Mouse (Mus musculus): ENCODE results near the gene Prkd3.

- TF ChIP-seq POLR2A (IDR thresholded peaks at IDR 0.05; ENCODE audit: borderline replicate concordance, extremely low read depth, low read depth, low read length) (no peak), CTCF (IDR thresholded peaks at IDR 0.05; ENCODE audit: insufficient read depth, low read length) (no peak)
Observed at GRCm38 (mm10) chr17:78998130-78998529, 22.5 kb downstream of the Prkd3 start.
